Mouse (Mus musculus) skeletal muscle tissue, postnatal 0 days (tissue): ENCODE measurements around the gene Xlr4b. TPM values are rescaled to one million over a fixed set of nuclear protein-coding genes. Genes with fewer than 3 reads are reported as not detected.

Experiments used
- polyA plus RNA-seq: library from polyadenylated mRNA; unstranded; fragments of >200 nt; fragmentation: Nextera tagmentation; extraction: Ambion mirVana; gene quantifications from 2 replicates; pipeline ENCODE4 v1.2.1, GENCODE M21; 2015

Xlr4b gene
- polyA plus RNA-seq, result 1.3 TPM in 1 of 2 replicates, not detected in the other

GRCm38 (mm10) chrX:73213819-73214564 is at the start of gene Xlr4b:
Gene Xlr4b, plus strand, starts transcription at chrX:73214333.

GRCm38 (mm10) chrX:73176889-73177288 is 37.2 kb upstream of the Xlr4b start, which contains the start of gene Spin2d:
Gene Spin2d, minus strand, starts transcription at chrX:73176989.

DNA sequence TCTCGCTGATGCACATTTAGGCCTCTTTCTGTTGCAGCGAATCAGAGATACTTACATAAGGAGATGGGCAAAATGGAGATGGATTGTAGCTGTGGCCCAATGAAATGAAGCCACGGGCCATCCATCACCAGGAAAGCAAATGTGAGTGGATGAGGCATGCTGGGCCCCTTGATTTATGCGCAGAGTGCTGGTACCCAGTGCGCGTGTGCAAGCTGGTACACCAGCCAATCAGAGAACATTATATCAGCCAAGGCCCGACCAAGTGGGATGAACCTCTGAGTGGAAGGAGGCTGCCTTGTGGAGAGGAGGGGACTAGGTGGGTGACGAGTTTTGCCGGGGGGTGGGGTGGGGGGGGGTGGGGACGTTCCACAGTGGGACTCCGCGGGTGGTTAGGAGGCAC is 22.2 kb upstream of the Xlr4b start, which contains the start of gene Xlr3b:
TSS of gene Xlr3b (plus strand) at position 274 of the 400 bp plus-strand sequence.

GRCm38 (mm10) chrX:73227914-73228605 is 13.9 kb downstream of the Xlr4b start, which contains the start of gene F8a:
Gene F8a, plus strand, starts transcription at chrX:73228291.

GRCm38 (mm10) chrX:73242821-73243325 is 28.7 kb downstream of the Xlr4b start, which contains the start of gene Xlr4c:
Gene Xlr4c, minus strand, starts transcription at chrX:73243130.

GRCm38 (mm10) chrX:73265270-73265669 is 51.1 kb downstream of the Xlr4b start, which contains the start of gene Xlr3c:
Gene Xlr3c, minus strand, starts transcription at chrX:73265390.

Other genes with a start within 250 kb of the Xlr4b start
- 2.3 and 6.4 TPM in 2 replicates for gene Zfp185, start 227.0 kb upstream of the Xlr4b start, polyA plus RNA-seq
- not detected in 2 replicates for gene Pnma5, start 177.2 kb upstream of the Xlr4b start, polyA plus RNA-seq
- gene Pnma3, start 149.5 kb upstream of the Xlr4b start, polyA plus RNA-seq, result not detected in 2 replicates
- gene Xlr4a, start 131.9 kb upstream of the Xlr4b start, polyA plus RNA-seq, result 0.77 and 1.3 TPM in 2 replicates
- gene Xlr3a, start 117.2 kb upstream of the Xlr4b start, polyA plus RNA-seq, result 0.82 TPM in 1 of 2 replicates, not detected in the other
- 0.16 TPM in 1 of 2 replicates, not detected in the other for gene Gm14685, start 97.3 kb upstream of the Xlr4b start, polyA plus RNA-seq
- not detected in 2 replicates for gene Xlr5b, start 65.5 kb upstream of the Xlr4b start, polyA plus RNA-seq
- not detected in 2 replicates for gene DXBay18, start 64.9 kb upstream of the Xlr4b start, polyA plus RNA-seq
- gene Spin2d, start 37.3 kb upstream of the Xlr4b start, polyA plus RNA-seq, result not detected in 2 replicates
- gene Xlr3b, start 22.1 kb upstream of the Xlr4b start, polyA plus RNA-seq, result 0.63 and 11.3 TPM in 2 replicates
- 13.3 and 14.3 TPM in 2 replicates for gene F8a, start 14.0 kb downstream of the Xlr4b start, polyA plus RNA-seq
- 0.19 and 0.22 TPM in 2 replicates for gene Xlr4c, start 28.8 kb downstream of the Xlr4b start, polyA plus RNA-seq
- not detected in 2 replicates for gene Xlr3c, start 51.1 kb downstream of the Xlr4b start, polyA plus RNA-seq
- 0.09 TPM in 1 of 2 replicates, not detected in the other for gene Xlr5a, start 78.6 kb downstream of the Xlr4b start, polyA plus RNA-seq
- not detected in 2 replicates for gene Xlr5c, start 78.6 kb downstream of the Xlr4b start, polyA plus RNA-seq
- not detected in 2 replicates for gene Gm45015, start 122.5 kb downstream of the Xlr4b start, polyA plus RNA-seq
- 8.3 and 8.4 TPM in 2 replicates for gene Zfp275, start 128.3 kb downstream of the Xlr4b start, polyA plus RNA-seq
- not detected in 2 replicates for gene Gm18336, start 184.4 kb downstream of the Xlr4b start, polyA plus RNA-seq
- gene Zfp92, start 196.8 kb downstream of the Xlr4b start, polyA plus RNA-seq, result not detected in 2 replicates
- 4.8 TPM in 1 of 2 replicates, not detected in the other for gene Trex2, start 221.0 kb downstream of the Xlr4b start, polyA plus RNA-seq
- 33.9 and 41.3 TPM in 2 replicates for gene Haus7, start 244.7 kb downstream of the Xlr4b start, polyA plus RNA-seq